Mouse (Mus musculus): Measurements from ENCODE around the gene Ptpa.

DNA sequence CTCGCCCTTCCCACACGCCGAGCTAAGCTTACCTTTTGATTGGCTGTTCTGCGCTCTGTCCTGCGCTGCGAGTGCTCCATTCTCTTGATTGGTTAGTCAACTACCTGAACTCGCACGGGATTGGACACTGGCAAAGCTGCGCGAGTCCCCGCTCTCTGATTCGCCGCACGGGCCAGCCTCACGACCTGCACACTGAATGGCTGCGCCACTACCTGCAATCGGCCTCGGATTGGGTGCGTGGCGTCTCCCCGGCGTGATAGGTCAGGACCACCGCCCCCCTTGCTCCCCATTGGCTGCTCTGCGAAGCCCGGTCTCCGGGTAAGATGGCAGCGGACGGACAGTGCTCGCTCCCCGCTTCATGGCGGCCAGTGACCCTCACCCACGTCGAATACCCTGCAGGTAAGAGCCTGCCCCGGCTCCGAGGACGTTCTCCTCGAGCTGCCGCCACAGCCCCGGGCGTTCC lies 23.7 kb upstream of the Ptpa start, which contains the start of gene Dolpp1:
- TF ChIP-seq POLR2A (IDR thresholded peaks at IDR 0.05; ENCODE audit: extremely low read depth, insufficient read depth, low read length) (peak; percentile 36; the same call in 1 of the 2 replicates), CTCF (IDR thresholded peaks at IDR 0.05; ENCODE audit: low read depth, low read length) (no peak)

Data from liver, adult 2 months (tissue).